Mouse (Mus musculus) CH12.LX (cell line): Measurements from ENCODE around the gene Slc23a2.

Experiments
- CTCF ChIP-seq, 2 experiments: IDR thresholded peaks in 1 of 2; conservative IDR thresholded peaks in 1 of 2; 2 replicates each; pipeline ENCODE4 v1.5.1; 2011 to 2012; ENCODE audit warnings: low read depth in 2 of 2, low read length in 2 of 2, improper control_type of control experiment in 1 of 2, inconsistent platforms in 1 of 2, mild to moderate bottlenecking in 1 of 2, moderate library complexity in 1 of 2
- POLR2A ChIP-seq: IDR thresholded peaks from 2 replicates; pipeline ENCODE4 v1.6.1; 2011; ENCODE audit warnings: low read depth, mild to moderate bottlenecking, improper control_type of control experiment, low read length

- TF ChIP-seq CTCF (conservative IDR thresholded peaks at IDR 0.05 in 1 of 2, IDR thresholded peaks at IDR 0.05 in 1 of 2; ENCODE audit: low read depth in 2 of 2, low read length in 2 of 2), result no peak
- no peak for TF ChIP-seq POLR2A
Measured at GRCm38 (mm10) chr2:132039894-132040293, 105.0 kb downstream of the Slc23a2 start.
